Mouse (Mus musculus): Measurements from ENCODE around the gene Supt4a.

Gene Supt4a

GRCm38 (mm10) chr11:87725964-87726562 is 11.3 kb upstream of the Supt4a start:
- DNase-seq (ENCODE audit: low spot score) = peak; percentile 60

- no peak for DNase-seq (ENCODE audit: low spot score)
Observed at GRCm38 (mm10) chr11:87727021-87727420, 10.3 kb upstream of the Supt4a start.

- no peak for DNase-seq (ENCODE audit: low spot score)
Observed at GRCm38 (mm10) chr11:87727471-87727870, 9.9 kb upstream of the Supt4a start.

GRCm38 (mm10) chr11:87728850-87729592 is 8.3 kb upstream of the Supt4a start:
- DNase-seq (ENCODE audit: low spot score) = no peak

- no peak for DNase-seq (ENCODE audit: low spot score)
Observed at GRCm38 (mm10) chr11:87729593-87730185, 7.7 kb upstream of the Supt4a start.

GRCm38 (mm10) chr11:87730652-87731310 is 6.6 kb upstream of the Supt4a start:
- no peak for DNase-seq (ENCODE audit: low spot score)

GRCm38 (mm10) chr11:87734346-87734745 is 3.0 kb upstream of the Supt4a start:
- DNase-seq (ENCODE audit: low spot score) = no peak

GRCm38 (mm10) chr11:87735691-87736090 is 1.7 kb upstream of the Supt4a start:
- no peak for DNase-seq (ENCODE audit: low spot score)

GRCm38 (mm10) chr11:87736647-87737134 is 661 bp upstream of the Supt4a start:
- DNase-seq (ENCODE audit: low spot score) = peak; percentile 72

- DNase-seq (ENCODE audit: low spot score) = no peak
Observed at GRCm38 (mm10) chr11:87743691-87744090, 6.3 kb downstream of the Supt4a start.

- DNase-seq (ENCODE audit: low spot score) = peak; percentile 65
Observed at GRCm38 (mm10) chr11:87744964-87745363, 7.6 kb downstream of the Supt4a start.

GRCm38 (mm10) chr11:87745632-87746555 is 8.5 kb downstream of the Supt4a start:
- no peak for DNase-seq (ENCODE audit: low spot score)

- DNase-seq (ENCODE audit: low spot score) = no peak
Observed at GRCm38 (mm10) chr11:87747312-87747711, 10.0 kb downstream of the Supt4a start.

- no peak for DNase-seq (ENCODE audit: low spot score)
Observed at GRCm38 (mm10) chr11:87747716-87748115, 10.4 kb downstream of the Supt4a start.

- peak; percentile 78 for DNase-seq (ENCODE audit: low spot score)
Observed at GRCm38 (mm10) chr11:87748132-87749119, 11.1 kb downstream of the Supt4a start.

GRCm38 (mm10) chr11:87749192-87750042 is 12.1 kb downstream of the Supt4a start:
- DNase-seq (ENCODE audit: low spot score) = peak; percentile 84

- peak; percentile 57 for DNase-seq (ENCODE audit: low spot score)
Observed at GRCm38 (mm10) chr11:87750043-87750421, 12.7 kb downstream of the Supt4a start.

- peak; percentile 45 for DNase-seq (ENCODE audit: low spot score)
Observed at GRCm38 (mm10) chr11:87750521-87750920, 13.2 kb downstream of the Supt4a start.

- no peak for DNase-seq (ENCODE audit: low spot score)
Observed at GRCm38 (mm10) chr11:87751031-87751430, 13.7 kb downstream of the Supt4a start.
